Mouse (Mus musculus): ENCODE results near the gene Tmem41a. TPM values are rescaled to one million over a fixed set of nuclear protein-coding genes. Genes with fewer than 3 reads are reported as not detected.
A peak's percentile ranks its signal among the peaks of the same experiment; 100 is the strongest.
"Not testable (repeated sequence)": the region's sequence is repeated elsewhere in the genome, so short reads cannot be mapped to it uniquely, and the experiment has no call there.

The Tmem41a gene
- polyA plus RNA-seq, 1 experiment from 2014 or later, result 34.9 TPM

DNA sequence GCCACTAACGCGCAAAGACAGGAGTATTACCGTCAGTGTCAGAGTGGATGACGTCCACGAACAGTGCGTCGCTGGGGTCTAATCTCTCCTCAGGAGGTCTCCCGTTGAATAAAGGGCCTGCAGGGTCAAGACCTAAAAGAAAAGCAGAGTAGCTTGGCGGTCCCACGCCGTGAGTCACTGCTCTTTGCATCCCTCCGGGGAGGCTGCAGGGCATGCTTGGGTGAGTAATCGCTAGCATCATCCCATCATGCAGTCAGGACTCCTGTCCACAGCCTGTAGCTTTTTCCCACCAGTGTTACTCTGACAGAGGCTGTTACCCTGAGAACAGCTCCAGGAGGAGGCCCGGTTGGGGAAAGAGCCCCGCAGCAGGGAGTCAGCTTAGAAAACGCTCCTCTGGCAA is 28.9 kb upstream of the Tmem41a start:
- no peak for ATAC-seq (ENCODE audit: extremely low read depth, insufficient number of reproducible peaks, low FRiP score, low TSS enrichment)
- H3K9ac ChIP-seq, result peak overlapping the region; percentile 62

DNA sequence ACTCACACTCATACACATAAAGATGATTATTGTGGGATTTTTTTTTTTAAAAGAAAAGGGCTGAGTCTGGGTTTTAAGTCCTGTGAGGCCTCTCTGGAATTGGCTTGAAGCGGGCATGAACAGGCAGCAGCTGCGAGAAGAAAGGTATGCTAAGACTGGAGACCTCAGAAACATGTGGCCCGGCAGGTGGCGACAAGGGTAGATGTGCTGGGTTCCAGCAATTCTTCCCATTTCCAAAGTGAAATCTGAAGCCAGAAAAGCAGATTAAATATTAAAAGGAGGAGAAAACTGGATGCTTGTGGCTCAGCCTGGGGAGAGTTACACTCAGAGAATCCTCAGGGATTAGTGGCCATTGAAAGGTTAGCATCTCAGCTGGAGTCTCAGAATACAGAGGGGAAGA is 24.1 kb upstream of the Tmem41a start:
- Histone ChIP-seq H3K27ac (replicated peaks) (no peak overlapping the region), H3K9me3 (no peaks in the 10 kb centered on the region), H3K4me3 (no peak overlapping the region), H3K27me3 (replicated peaks) (peaks cover 12% of the 10 kb centered on the region), H3K4me1 (peaks cover 8% of the 10 kb centered on the region), H3K36me3 (no peaks in the 10 kb centered on the region), H3K9ac (no peak overlapping the region), H3K4me2 (no peak overlapping the region)
- WGBS, result 72% methylated on average over 4 of the region's 4 CpGs
- no peak for ATAC-seq (ENCODE audit: extremely low read depth, insufficient number of reproducible peaks, low FRiP score, low TSS enrichment)

More for the DNA sequence above, 28.9 kb upstream of the Tmem41a start:
- Histone ChIP-seq H3K36me3 (no peaks in the 10 kb centered on the region), H3K4me2 (peak overlapping the region; percentile 67), H3K4me1 (peaks cover 9% of the 10 kb centered on the region), H3K9me3 (no peaks in the 10 kb centered on the region), H3K27ac (replicated peaks) (no peak overlapping the region), H3K27me3 (replicated peaks) (peaks cover 18% of the 10 kb centered on the region), H3K4me3 (peak overlapping the region; percentile 34)
- 4% methylated on average over 16 of the region's 16 CpGs for WGBS

DNA sequence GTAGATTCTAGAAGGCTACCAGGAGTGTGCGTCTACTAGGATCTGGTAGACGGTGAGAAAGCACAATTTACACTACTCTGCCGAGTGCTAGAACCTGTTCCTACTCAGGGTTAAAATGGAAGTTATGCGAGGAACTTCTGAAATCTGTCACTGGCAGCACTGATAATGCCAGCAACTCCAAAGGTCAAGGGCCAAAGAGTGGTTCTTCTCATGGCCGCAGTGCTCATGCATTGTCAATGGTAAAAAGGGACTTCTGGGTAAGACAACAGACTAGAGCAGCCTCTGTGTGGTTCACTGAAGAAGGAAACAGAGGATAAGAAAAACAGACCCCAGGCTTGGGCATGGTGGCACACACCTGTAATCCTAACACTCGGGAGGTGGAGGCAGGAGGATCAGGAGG is 23.2 kb upstream of the Tmem41a start:
- no peak for ATAC-seq (ENCODE audit: extremely low read depth, insufficient number of reproducible peaks, low FRiP score, low TSS enrichment)
- no peak overlapping the region for H3K9ac ChIP-seq
- no peak overlapping the region for H3K4me2 ChIP-seq
- H3K36me3 ChIP-seq, result no peaks in the 10 kb centered on the region
- WGBS, result 73% methylated on average over 6 of the region's 6 CpGs
- no peaks in the 10 kb centered on the region for H3K9me3 ChIP-seq
- H3K27me3 ChIP-seq (replicated peaks), result peaks cover 3% of the 10 kb centered on the region
- no peak overlapping the region for H3K27ac ChIP-seq (replicated peaks)
- H3K4me1 ChIP-seq, result no peaks in the 10 kb centered on the region
- no peak overlapping the region for H3K4me3 ChIP-seq

DNA sequence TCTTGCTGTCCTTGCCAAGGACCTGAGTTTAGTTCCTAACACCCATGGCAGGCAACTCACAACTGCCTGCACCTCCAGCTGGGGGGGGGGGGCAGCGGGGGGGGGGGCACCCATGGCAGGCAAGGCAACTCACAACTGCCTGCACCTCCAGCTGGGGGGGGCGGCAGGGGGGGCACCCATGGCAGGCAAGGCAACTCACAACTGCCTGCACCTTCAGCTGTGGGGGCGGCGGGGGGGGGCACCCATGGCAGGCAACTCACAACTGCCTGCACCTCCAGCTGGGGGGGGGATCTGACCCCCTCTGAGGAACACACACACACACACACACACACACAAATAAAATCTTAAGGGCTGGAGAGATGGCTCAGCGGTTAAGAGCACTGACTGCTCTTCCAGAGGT is 22.5 kb upstream of the Tmem41a start:
- no peaks in the 10 kb centered on the region for H3K4me1 ChIP-seq
- H3K9me3 ChIP-seq, result no peaks in the 10 kb centered on the region
- H3K27me3 ChIP-seq (replicated peaks), result no peaks in the 10 kb centered on the region
- H3K9ac ChIP-seq, result no peak overlapping the region
- H3K4me2 ChIP-seq, result no peak overlapping the region
- H3K27ac ChIP-seq (replicated peaks), result no peak overlapping the region
- WGBS, result 74% methylated on average over 5 of the region's 5 CpGs
- no peaks in the 10 kb centered on the region for H3K36me3 ChIP-seq
- no peak for ATAC-seq (ENCODE audit: extremely low read depth, insufficient number of reproducible peaks, low FRiP score, low TSS enrichment)
- no peak overlapping the region for H3K4me3 ChIP-seq

DNA sequence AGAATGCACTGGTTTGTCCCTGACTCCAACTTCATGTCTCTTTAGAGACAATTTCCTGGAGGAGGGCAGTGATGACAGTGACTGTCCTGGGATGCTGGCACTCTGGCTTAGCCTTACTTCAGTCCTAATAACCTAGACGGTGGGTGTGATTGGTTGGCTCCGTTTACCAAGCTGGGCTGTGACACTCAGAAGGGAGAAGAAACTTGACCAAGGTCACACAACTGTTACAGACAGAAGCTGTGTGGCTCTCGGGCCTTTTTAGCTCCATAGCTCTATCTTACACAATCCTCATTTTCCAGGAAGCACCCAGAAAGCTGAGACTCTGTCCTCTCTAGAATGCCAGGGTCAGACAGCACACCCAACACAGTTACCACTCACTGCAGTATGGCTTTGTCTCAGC is 18.2 kb upstream of the Tmem41a start:
- 60% methylated on average over 3 of the region's 3 CpGs for WGBS

DNA sequence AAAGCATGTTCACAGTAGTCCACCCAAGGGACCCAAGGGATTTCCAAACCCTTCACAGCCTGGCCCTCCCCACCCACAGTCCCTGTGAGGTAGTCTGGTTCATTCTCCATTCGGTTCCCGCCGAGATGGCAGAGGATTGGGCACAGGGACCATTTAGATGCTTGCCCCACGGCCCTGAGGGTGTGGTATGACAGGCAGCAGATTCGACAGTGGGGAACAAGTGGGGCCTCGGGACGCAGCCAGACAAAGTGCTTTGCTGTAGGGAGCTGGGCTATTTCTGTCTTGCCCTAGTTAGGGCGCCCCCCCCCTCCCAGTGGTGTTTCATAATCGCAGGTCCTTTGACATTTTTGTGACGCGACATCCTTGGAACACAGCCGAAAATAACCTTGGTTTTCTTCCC is 8.2 kb upstream of the Tmem41a start:
- ATAC-seq (ENCODE audit: extremely low read depth, insufficient number of reproducible peaks, low FRiP score, low TSS enrichment), result no peak
- H3K4me2 ChIP-seq, result peak overlapping the region; percentile 55
- 0 out of 2 replicates have a peak overlapping the region, but pooled peaks have one; percentile 1 for H3K4me3 ChIP-seq
- peak overlapping the region; percentile 71 for H3K27ac ChIP-seq (replicated peaks)
- no peaks in the 10 kb centered on the region for H3K27me3 ChIP-seq (replicated peaks)
- H3K9me3 ChIP-seq, result 0 out of 2 replicates have a peak, but pooled peaks cover 7% of the 10 kb centered on the region
- H3K4me1 ChIP-seq, result peaks cover 14% of the 10 kb centered on the region
- WGBS, result 41% methylated on average over 12 of the region's 12 CpGs
- peak overlapping the region; percentile 64 for H3K9ac ChIP-seq
- H3K36me3 ChIP-seq, result no peaks in the 10 kb centered on the region

More for the DNA sequence above, 18.2 kb upstream of the Tmem41a start:
- Histone ChIP-seq H3K4me3 (no peak overlapping the region), H3K4me2 (no peak overlapping the region), H3K4me1 (no peaks in the 10 kb centered on the region), H3K27ac (replicated peaks) (no peak overlapping the region), H3K36me3 (no peaks in the 10 kb centered on the region), H3K9me3 (no peaks in the 10 kb centered on the region), H3K9ac (no peak overlapping the region), H3K27me3 (replicated peaks) (no peaks in the 10 kb centered on the region)
- no peak for ATAC-seq (ENCODE audit: extremely low read depth, insufficient number of reproducible peaks, low FRiP score, low TSS enrichment)

DNA sequence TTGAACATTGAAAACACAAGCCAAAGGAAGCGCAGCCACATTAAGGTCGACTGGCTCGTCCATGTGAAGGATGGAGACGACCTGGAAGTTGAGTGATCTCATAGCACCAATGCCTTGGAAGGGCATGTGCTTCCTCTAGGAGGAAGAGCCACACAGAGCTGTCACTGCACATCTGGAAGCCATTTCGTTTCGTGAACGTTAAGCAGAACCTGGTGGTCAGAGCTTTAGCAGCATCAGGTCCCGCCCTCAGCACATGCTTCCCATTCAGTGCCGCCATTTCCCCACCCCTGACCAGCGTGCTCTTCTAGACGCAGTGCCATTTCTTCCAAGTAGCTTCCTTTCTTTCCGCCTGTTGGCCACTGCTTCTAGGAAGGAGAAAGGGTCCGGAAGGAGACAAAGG is 18.9 kb downstream of the Tmem41a start:
- no peak overlapping the region for H3K9ac ChIP-seq
- H3K9me3 ChIP-seq, result no peaks in the 10 kb centered on the region
- H3K4me2 ChIP-seq, result no peak overlapping the region
- no peaks in the 10 kb centered on the region for H3K27me3 ChIP-seq (replicated peaks)
- 70% methylated on average over 13 of the region's 13 CpGs for WGBS
- H3K4me1 ChIP-seq, result no peaks in the 10 kb centered on the region; the same call in 1 of the 2 replicates
- no peak overlapping the region for H3K4me3 ChIP-seq
- H3K27ac ChIP-seq (replicated peaks), result no peak overlapping the region
- no peak for ATAC-seq (ENCODE audit: extremely low read depth, insufficient number of reproducible peaks, low FRiP score, low TSS enrichment)
- H3K36me3 ChIP-seq, result peaks cover 28% of the 10 kb centered on the region

DNA sequence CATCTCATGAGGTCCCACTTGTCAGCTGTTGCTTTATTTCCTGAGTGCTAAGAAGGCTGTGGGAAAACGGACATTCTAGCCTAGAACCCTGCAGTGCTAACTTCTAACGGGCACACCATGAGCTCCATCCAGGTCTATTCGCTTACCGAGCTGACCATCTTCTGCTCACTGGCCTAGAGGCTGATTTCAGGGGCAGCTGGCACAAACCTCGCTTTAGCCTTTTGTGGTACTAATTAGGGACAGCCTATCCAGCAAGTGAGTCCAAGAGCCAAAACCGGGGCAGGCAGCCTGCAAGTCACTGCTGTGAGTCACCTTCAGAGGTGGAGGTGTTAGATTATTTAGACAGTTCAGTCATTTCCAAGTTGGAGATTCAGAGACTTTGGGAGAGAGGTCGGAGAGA is 30.7 kb downstream of the Tmem41a start:
- ATAC-seq (ENCODE audit: extremely low read depth, insufficient number of reproducible peaks, low FRiP score, low TSS enrichment), result no peak
- Histone ChIP-seq H3K9me3 (no peaks in the 10 kb centered on the region), H3K36me3 (peaks cover 25% of the 10 kb centered on the region), H3K4me3 (no peak overlapping the region), H3K27me3 (replicated peaks) (no peaks in the 10 kb centered on the region), H3K9ac (no peak overlapping the region), H3K4me1 (0 out of 2 replicates have a peak, but pooled peaks cover 4% of the 10 kb centered on the region), H3K27ac (replicated peaks) (no peak overlapping the region), H3K4me2 (no peak overlapping the region)
- WGBS, result 60% methylated on average over 7 of the region's 7 CpGs

DNA sequence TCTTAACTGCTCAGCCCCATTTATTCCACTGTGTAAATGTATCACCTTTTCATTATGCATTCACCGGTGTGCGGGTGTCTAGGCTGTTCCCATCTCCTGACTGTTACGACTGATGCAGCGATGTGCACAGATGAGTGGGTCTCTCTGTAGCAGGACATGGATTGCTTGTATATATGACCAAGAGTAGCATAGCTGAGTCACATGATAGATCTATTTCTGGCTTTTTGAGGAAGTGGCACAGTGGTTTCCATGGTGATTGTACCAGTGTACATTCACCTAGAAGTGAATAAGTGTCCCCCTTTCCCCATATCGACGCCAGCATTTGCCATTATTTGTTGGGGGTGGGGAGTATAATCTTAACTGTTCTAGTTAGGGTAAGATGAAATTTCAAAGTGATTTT is 34.0 kb downstream of the Tmem41a start:
- H3K36me3 ChIP-seq, result peaks cover 17% of the 10 kb centered on the region
- H3K9ac ChIP-seq, result no peak overlapping the region
- no peak overlapping the region for H3K27ac ChIP-seq (replicated peaks)
- H3K9me3 ChIP-seq, result no peaks in the 10 kb centered on the region
- H3K27me3 ChIP-seq (replicated peaks), result no peaks in the 10 kb centered on the region
- no peak for ATAC-seq (ENCODE audit: extremely low read depth, insufficient number of reproducible peaks, low FRiP score, low TSS enrichment)
- H3K4me2 ChIP-seq, result no peak overlapping the region
- 0 out of 2 replicates have a peak, but pooled peaks cover 4% of the 10 kb centered on the region for H3K4me1 ChIP-seq
- no peak overlapping the region for H3K4me3 ChIP-seq
- 90% methylated on average over 6 of the region's 6 CpGs for WGBS

DNA sequence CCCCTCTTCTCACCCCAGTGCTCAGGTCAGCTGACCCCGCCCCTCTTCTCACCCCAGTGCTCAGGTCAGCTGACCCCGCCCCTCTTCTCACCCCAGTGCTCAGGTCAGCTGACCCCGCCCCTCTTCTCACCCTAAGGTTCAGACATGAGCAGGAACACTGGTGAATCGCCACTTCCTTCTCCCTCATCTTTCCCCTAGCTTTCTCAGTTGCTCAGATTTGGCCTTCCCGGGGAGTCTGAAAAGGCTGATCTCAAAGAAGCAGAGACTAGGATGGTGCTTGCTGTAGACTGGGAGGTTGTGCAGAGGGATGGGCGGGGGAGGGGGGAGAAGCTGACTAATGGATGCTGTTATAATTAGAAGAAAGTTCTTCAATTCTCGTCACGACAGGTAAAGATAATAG is 38.4 kb downstream of the Tmem41a start:
- H3K27me3 ChIP-seq (replicated peaks); H3K4me1 ChIP-seq; ATAC-seq (ENCODE audit: extremely low read depth, insufficient number of reproducible peaks, low FRiP score, low TSS enrichment); H3K4me3 ChIP-seq; H3K9me3 ChIP-seq; H3K9ac ChIP-seq; H3K27ac ChIP-seq (replicated peaks); H3K4me2 ChIP-seq: not testable (repeated sequence)
- 41% methylated on average over 7 of the region's 8 CpGs for WGBS
- peaks cover 14% of the 10 kb centered on the region for H3K36me3 ChIP-seq

DNA sequence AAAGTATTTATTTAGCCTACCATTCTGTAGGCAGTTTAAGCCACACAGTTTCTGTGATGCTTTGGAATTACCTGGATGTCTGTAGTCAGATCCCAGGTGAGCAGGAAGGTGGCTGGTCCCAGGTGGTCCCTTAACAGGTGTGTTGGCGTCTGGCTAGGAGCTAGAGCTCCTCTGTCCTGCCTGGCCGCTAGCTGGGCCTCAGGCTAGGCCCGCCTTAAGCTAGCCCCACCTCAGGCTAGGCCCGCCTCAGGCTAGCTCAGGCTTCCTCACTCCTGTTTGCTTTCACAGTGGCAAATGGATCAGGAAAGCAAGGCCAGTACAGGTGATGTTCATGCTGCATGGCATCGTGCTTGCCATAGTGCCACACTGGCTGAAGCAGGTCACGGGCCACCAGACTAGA is 40.5 kb downstream of the Tmem41a start:
- Histone ChIP-seq H3K4me2 (no peak overlapping the region), H3K27ac (replicated peaks) (no peak overlapping the region), H3K9me3 (no peaks in the 10 kb centered on the region), H3K4me1 (no peaks in the 10 kb centered on the region), H3K9ac (no peak overlapping the region), H3K4me3 (no peak overlapping the region), H3K36me3 (peaks cover 14% of the 10 kb centered on the region), H3K27me3 (replicated peaks) (no peaks in the 10 kb centered on the region)
- WGBS, result 90% methylated on average over 6 of the region's 6 CpGs
- no peak for ATAC-seq (ENCODE audit: extremely low read depth, insufficient number of reproducible peaks, low FRiP score, low TSS enrichment)

DNA sequence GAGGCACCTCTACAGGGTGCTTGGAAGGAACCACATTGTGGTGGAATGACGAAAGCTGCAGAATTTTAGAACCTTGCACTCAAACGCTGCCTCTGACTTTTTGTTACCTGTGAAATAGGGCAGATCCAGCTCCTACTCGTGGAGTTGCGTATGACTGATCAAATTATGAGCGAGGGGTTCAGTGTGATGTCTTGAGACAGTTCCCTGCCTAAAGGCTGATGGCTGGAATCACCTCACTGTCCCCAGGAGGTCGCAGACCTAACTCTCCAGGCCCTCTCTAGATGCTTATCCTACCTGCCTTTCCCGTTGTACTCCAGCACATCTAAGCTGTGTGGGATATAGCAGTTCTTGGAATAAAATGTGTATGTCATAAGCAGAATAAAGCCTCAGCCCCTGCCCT is 41.4 kb downstream of the Tmem41a start:
- Histone ChIP-seq H3K4me1 (no peaks in the 10 kb centered on the region), H3K9me3 (no peaks in the 10 kb centered on the region), H3K4me3 (no peak overlapping the region), H3K4me2 (no peak overlapping the region), H3K27me3 (replicated peaks) (no peaks in the 10 kb centered on the region), H3K27ac (replicated peaks) (no peak overlapping the region), H3K9ac (no peak overlapping the region), H3K36me3 (peaks cover 12% of the 10 kb centered on the region)
- no peak for ATAC-seq (ENCODE audit: extremely low read depth, insufficient number of reproducible peaks, low FRiP score, low TSS enrichment)
- WGBS, result 76% methylated on average over 7 of the region's 7 CpGs

Measured in heart, embryonic 13.5 days (tissue).